Mouse (Mus musculus) embryo, embryonic 9.5 days (tissue): Measurements from ENCODE around the gene Rbp7.
"Not testable (repeated sequence)": the region's sequence is repeated elsewhere in the genome, so short reads cannot be mapped to it uniquely, and the experiment has no call there.

ENCODE experiments used
- DNase-seq: peaks from one replicate; pipeline ENCODE4 v3.0.0-alpha.2; 2017; ENCODE audit errors: extremely low spot score

Rbp7 gene

GRCm38 (mm10) chr4:149457163-149457562 lies 2.4 kb upstream of the Rbp7 start:
- DNase-seq, result not testable (repeated sequence)

GRCm38 (mm10) chr4:149454263-149454662 lies 515 bp downstream of the Rbp7 start:
- no peak for DNase-seq

- no peak for DNase-seq
Measured at GRCm38 (mm10) chr4:149453656-149454055, 1.1 kb downstream of the Rbp7 start.

- DNase-seq, result no peak
Measured at GRCm38 (mm10) chr4:149450636-149451035, 4.1 kb downstream of the Rbp7 start.

- no peak for DNase-seq
Measured at GRCm38 (mm10) chr4:149446309-149446708, 8.5 kb downstream of the Rbp7 start.

GRCm38 (mm10) chr4:149445868-149446267 lies 8.9 kb downstream of the Rbp7 start:
- peak; percentile 77 for DNase-seq

- DNase-seq, result peak; percentile 96
Measured at GRCm38 (mm10) chr4:149444964-149445701, 9.6 kb downstream of the Rbp7 start.

- DNase-seq, result no peak
Measured at GRCm38 (mm10) chr4:149444465-149444864, 10.3 kb downstream of the Rbp7 start.

- DNase-seq, result no peak
Measured at GRCm38 (mm10) chr4:149442436-149442835, 12.3 kb downstream of the Rbp7 start.

GRCm38 (mm10) chr4:149440576-149440975 lies 14.2 kb downstream of the Rbp7 start:
- no peak for DNase-seq

- DNase-seq, result not testable (repeated sequence)
Measured at GRCm38 (mm10) chr4:149431887-149432286, 22.9 kb downstream of the Rbp7 start.

- no peak for DNase-seq
Measured at GRCm38 (mm10) chr4:149429592-149429991, 25.2 kb downstream of the Rbp7 start.

GRCm38 (mm10) chr4:149426325-149427199 lies 28.2 kb downstream of the Rbp7 start, which contains the start of gene Ube4b:
TSS of gene Ube4b (minus strand) at chr4:149426749.
- peak; percentile 100 for DNase-seq

- DNase-seq, result no peak
Measured at GRCm38 (mm10) chr4:149425801-149426292, 28.9 kb downstream of the Rbp7 start.

- DNase-seq, result no peak
Measured at GRCm38 (mm10) chr4:149424755-149425154, 30.0 kb downstream of the Rbp7 start.

- DNase-seq, result no peak
Measured at GRCm38 (mm10) chr4:149417854-149418365, 36.9 kb downstream of the Rbp7 start.

- no peak for DNase-seq
Measured at GRCm38 (mm10) chr4:149416986-149417385, 37.8 kb downstream of the Rbp7 start.

GRCm38 (mm10) chr4:149416417-149416816 lies 38.4 kb downstream of the Rbp7 start:
- DNase-seq, result no peak

- DNase-seq, result no peak
Measured at GRCm38 (mm10) chr4:149415651-149416169, 39.1 kb downstream of the Rbp7 start.

- DNase-seq, result no peak
Measured at GRCm38 (mm10) chr4:149414259-149414658, 40.5 kb downstream of the Rbp7 start.

GRCm38 (mm10) chr4:149409759-149410158 lies 45.0 kb downstream of the Rbp7 start:
- no peak for DNase-seq

GRCm38 (mm10) chr4:149408331-149408730 lies 46.4 kb downstream of the Rbp7 start:
- no peak for DNase-seq
